9 mouse cellular contexts compared by ENCODE assay signal in genomic region chr8:20408441-20409030, GRCm38 (mm10). TPM values are rescaled to one million over a fixed set of nuclear protein-coding genes. Genes with fewer than 3 reads are reported as not detected.
A peak's percentile ranks its signal among the peaks of the same experiment; 100 is the strongest.
DNase-seq lines count a peak whose midpoint lies in the region.
"Not testable (repeated sequence)": the region's sequence is repeated elsewhere in the genome, so short reads cannot be mapped to it uniquely, and the experiment has no call there.
"Had no signal": no experiment of that assay in that cellular context is flagged by ENCODE, and none has a peak within 500 bp of the region (broad histone marks: within the 10 kb centered on the region; RNA-seq: fewer than 3 reads in every experiment).

No protein-coding gene starts in this region.

- intact Hi-C loops in left cerebral cortex, postnatal 14 days (cut with DNase I) = not testable (repeated sequence)

- DNase-seq in R1 (ENCODE audit: low read depth, low spot score) = peak; percentile 33
- peak; percentile 18 to 20 for DNase-seq in cerebellum, postnatal 10 days
- peak; percentile 47 for DNase-seq in gastrocnemius, postnatal 4 days (ENCODE audit: low spot score in 2 of 2)
- DNase-seq in kidney, adult 18-20 months = peak; percentile 19
- DNase-seq in left cerebral cortex, postnatal 14 days (ENCODE audit: low spot score in 2 of 2) = peak; percentile 9 to 14
- peak; percentile 16 for DNase-seq in lung, postnatal 36 days
- peak; percentile 28 to 30 for DNase-seq in spleen, postnatal 36 days (ENCODE audit: low spot score in 2 of 2)
- DNase-seq in urinary bladder, postnatal 14 days (ENCODE audit: low spot score) = peak; percentile 22

RNA-seq across cellular contexts. Expression of gene Gm15319, which starts 45.5 kb away (rescaled TPM):
- total RNA-seq in gastrocnemius, postnatal 4 days (2021) = under 1 TPM; 0.32 to 0.47 TPM
- 1 to 10 TPM in 1 of 2 experiments, under 1 TPM in 1; 0.97 to 1.2 TPM for total RNA-seq in left cerebral cortex, postnatal 14 days (2021)
- total RNA-seq: hematopoietic stem cell, adult 5-6 weeks had no signal

Comparison
In these comparisons a context has a peak if more than half of its experiments do, and no peak if none do; other contexts are left out.
1. Peak in every context shown above with its lines: DNase-seq.